Mouse (Mus musculus) cortical plate, adult 2 months (tissue): ENCODE results near the gene Olfr806.

Experiments used
- CTCF ChIP-seq: fragments of 200-500 bp; IDR thresholded peaks from 2 replicates; pipeline ENCODE4 v1.5.1; 2011; ENCODE audit warnings: mild to moderate bottlenecking, control low read depth, low read length; ENCODE audit not compliant: insufficient read depth; ENCODE audit errors: extremely low read depth
- POLR2A ChIP-seq: fragments of 200-500 bp; IDR thresholded peaks from 2 replicates; pipeline ENCODE4 v1.6.1; 2011; ENCODE audit warnings: mild to moderate bottlenecking, low read length, control low read depth; ENCODE audit not compliant: insufficient read depth; ENCODE audit errors: extremely low read depth

- TF ChIP-seq CTCF (no peak), POLR2A (no peak)
These were observed 32.6 kb upstream of the Olfr806 start, which contains the start of gene Olfr809 for GRCm38 (mm10) chr10:129774338-129774737.
